Mouse (Mus musculus) R1 (cell line): ENCODE data around the gene Olfr1124.
"Not testable (repeated sequence)": the region's sequence is repeated elsewhere in the genome, so short reads cannot be mapped to it uniquely, and the experiment has no call there.

Experiments used
- DNase-seq: peaks from one replicate; pipeline ENCODE4 v3.0.0-alpha.2; 2018; ENCODE audit warnings: low read depth, low spot score

The Olfr1124 gene

DNA sequence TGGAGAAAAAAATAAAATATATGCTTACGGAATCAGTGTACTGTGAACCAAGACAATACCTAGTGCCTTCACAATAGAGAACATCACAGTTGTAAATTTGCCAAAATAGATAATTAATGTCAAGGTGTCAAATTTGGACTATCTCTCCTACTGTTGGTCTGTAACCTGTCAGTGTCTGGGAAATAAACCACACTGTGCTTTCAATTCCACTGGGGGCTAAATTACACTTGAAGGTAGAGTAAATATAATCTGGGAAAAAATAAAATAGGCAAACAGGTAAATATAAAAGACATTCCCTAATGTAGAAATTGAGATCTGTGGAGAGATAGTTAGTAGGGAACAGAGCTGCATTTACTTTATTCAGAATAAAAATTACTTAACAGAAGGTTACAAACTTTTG lies at the start of gene Olfr1124:
Olfr1124 (plus strand) TSS at position 301 of the 400 bp plus-strand sequence.
- no peak for DNase-seq

DNA sequence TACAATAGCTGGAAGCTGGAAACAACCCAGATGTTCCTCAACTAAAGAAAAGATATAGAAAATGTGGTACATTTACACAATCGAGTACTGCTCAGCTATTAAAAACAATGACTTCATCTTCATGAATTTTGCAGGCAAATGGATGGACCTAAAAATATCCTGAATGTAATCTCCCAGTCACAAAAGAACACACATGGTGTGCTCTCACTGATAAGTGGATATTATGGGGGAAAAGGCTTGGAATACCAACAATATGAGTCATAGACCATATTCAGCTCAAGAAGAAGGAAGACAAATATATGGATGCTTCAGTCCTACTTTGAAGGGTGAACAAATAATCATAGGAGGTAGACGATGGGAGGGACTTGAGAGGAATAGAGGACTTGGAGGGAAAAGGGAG lies 46.1 kb upstream of the Olfr1124 start:
- no peak for DNase-seq

DNA sequence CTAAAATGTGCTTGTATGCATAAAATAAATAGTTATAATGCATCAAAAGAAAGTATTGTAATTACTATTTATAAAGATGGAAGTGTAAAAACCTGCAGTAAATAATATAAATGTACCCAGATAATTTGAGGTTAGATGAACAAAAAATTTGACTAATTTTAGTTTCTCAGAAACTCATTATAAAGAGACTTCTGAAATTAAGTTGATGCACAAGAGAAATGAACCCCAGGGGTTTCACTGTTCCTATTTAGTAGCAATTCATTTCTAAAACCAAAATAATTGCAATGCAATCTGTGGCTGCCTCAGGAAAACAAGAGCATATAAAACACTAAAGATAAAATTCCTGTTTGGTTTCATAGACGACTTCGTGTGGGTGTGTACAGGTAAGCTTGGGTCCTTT lies 44.5 kb upstream of the Olfr1124 start, which contains the start of gene Olfr1122:
Olfr1122 (plus strand) TSS at position 301 of the 400 bp plus-strand sequence.
- no peak for DNase-seq

DNA sequence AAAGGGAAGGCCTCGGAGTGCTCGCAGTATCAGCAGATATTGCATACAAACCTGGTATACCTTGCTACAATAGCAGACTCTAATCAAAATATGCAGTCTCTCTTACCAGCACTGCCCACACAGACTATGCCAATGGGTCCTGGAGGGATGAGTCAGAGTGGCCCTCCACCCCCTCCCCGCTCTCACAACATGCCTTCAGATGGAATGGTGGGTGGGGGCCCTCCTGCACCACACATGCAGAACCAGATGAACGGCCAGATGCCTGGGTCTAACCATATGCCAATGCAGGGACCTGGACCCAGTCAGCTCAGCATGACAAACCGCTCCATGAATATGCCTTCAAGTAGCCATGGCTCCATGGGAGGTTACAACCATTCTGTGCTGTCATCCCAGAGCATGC lies 36.5 kb upstream of the Olfr1124 start:
- DNase-seq, result not testable (repeated sequence)

DNA sequence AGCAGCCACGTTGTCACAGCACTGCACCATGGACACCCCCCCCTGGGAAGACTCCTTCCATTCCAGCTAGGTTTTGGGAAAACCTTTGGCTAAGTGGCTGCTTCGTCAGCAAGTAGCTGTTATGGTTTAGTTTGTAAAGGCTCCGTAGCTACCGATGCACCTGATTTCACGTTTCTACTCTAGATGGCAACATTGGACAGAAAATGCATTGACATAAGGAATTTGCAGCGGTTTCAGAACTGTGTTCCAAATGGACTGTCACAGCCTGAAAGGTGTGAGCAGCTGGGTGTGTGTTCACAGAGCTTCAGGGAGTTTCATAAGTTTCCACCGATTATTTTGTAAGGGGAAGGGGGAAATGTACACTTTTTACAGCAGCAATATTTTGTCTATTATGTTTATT lies 35.4 kb upstream of the Olfr1124 start:
- DNase-seq, result peak; percentile 32

DNA sequence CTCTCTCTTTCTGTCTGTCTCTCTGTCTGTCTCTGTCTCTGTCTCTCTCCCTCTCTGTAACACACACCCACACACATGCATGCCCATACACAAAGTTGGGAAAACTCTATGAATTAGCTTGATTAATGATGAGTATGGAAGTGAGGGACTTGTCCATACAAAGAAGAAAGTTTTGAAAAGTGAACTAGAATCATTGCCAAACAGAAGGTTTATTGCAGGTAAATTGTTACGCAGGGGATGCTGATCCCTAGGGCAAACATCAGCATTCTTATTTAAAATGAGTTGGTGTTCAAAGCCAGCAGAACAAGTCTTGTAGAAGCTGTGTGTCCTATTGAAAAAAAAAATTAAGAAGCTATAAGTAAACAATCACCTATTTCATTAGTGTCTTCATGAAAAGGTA lies 13.7 kb upstream of the Olfr1124 start, which contains the start of gene Olfr1123:
Olfr1123 (plus strand) TSS at position 301 of the 400 bp plus-strand sequence.
- no peak for DNase-seq

DNA sequence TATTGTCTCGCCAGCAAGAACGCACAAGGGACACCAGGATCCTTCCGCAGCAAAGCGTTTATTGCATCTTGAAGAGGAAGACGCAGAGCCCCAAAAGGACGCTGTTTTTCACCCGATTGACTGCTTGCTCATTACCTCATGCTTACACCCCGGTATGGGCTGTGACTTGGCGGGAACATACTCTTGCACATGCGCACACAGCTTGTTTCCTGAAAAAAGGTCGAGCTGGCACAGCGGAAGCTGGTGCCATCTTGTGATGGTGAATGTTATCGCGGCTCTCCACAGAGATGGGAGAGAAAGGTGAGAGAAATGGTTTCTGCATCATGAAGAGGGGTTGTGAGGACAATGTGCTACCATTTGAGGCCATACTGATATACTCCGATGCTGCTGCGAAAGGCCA lies 7.7 kb downstream of the Olfr1124 start:
- peak; percentile 55 for DNase-seq

DNA sequence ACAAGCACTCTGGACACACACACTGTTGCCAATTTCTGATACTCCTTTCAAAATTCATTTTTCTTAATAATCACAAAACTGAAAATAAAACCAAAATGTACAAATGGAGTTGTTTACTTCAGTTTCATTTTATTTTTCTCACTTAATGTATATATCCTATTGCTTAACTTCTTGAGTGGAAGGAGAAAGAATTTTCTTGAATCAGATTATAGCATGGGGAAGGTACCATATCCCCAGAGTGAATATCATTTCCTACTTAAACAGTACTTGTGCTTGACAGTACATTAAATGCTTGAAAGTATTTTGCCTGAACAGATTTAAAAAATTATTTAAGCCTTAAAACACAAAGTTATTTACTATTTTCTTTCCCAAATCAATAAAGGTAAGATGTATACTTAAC lies 23.6 kb downstream of the Olfr1124 start, which contains the start of gene Olfr1126:
Olfr1126 (plus strand) TSS at position 301 of the 400 bp plus-strand sequence.
- no peak for DNase-seq

DNA sequence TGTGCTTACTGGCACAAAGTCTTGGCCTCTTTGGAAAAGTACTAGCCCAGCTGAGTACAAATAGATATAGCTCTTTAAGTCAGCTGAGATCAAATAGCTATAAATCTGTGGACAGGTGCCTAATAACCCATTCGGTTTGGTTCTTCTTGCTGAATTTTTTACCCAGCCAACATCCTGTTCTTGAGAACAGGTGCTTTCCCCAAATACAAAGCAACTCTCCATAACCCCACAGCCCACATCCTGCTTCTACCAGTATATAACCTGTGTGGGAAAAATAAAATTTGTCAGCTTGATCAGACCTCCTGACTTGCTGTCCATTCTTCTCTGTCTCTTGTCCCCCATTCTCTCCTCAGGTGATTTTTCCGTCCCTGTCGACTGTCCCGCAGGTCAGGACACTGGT lies 31.7 kb downstream of the Olfr1124 start:
- DNase-seq, result no peak

DNA sequence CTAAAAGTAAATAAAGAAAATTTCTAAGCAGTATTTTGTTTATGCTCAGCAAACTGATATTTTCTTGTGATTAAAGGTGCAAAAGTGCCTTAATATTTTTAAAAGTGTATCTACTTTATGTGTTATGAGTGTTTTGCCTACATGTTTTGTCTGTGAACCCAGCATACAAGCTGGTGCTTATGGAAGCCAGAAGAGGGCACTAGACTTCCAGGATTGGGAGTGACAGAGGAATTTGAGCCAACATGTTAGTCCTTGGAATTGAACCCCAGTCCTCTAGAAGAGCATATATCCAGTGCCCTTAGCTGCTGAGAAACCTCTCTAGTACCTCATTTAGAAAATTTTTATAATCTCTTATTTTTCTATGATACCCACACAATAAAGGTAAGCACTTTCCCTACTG lies 50.1 kb downstream of the Olfr1124 start:
- DNase-seq, result peak; percentile 87

DNA sequence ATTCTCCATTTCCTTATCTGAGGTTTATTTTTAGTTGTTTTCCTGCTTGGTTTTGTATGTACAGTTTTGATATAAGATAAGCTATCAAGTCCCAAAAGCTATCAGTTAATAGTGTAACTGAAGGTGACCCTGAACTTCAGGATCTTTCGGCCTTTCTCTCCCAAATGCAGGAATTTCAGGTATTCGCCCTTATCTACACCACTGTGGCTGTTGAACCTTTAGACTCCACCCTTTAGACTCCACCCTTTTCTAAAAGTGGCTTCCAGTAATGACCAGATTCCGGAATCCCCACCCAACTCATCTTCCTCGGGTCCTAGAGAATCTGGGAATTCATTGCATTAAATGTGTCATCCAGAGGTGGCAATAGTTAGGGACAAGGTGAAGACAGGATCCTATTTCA lies 51.1 kb downstream of the Olfr1124 start:
- peak; percentile 94 for DNase-seq

DNA sequence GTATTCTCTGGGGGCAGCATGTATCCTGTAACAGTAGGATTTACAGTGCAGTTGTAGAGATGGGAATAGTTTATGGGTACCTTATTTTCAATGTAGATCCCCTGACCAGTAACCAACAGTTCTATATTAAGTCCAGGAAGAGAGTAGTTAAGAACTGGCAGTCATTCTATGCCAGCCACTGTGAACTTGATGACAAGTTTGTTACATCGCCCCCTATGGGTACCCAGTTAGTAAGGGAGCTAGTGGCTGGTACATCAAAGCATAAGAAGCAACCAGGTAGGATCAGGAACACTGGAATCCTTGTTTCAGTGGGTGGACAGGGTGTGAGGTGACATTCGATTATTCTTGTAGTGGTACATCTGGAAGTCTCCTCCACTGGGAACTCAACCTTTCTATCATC lies 52.2 kb downstream of the Olfr1124 start:
- DNase-seq, result peak; percentile 36
